ENCODE assay signal across 8 mouse cellular contexts in the genomic region with DNA sequence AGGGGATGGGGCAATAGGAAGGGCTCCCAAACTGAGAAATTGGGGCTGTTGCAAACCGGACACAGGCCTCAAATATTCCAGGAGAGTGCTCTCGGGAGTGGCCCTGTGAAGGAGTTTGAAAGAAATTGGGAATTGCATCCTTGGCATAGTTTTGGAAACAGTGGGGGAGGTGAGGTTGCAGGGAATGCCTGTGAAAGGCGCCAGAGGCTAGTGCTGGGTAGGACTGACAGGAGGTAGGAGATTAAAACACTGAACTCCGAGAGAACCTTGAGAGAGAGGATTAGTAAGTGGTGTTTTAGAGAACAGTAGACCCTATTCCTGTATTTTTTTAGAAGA. TPM values are rescaled to one million over a fixed set of nuclear protein-coding genes. Genes with fewer than 3 reads are reported as not detected.
A peak's percentile ranks its signal among the peaks of the same experiment; 100 is the strongest.
DNase-seq lines count a peak whose midpoint lies in the region; ATAC-seq lines count a peak whose summit lies in the region.

No protein-coding gene starts in this region.

- DNase-seq in retina, adult 2 months (ENCODE audit: low read depth, low spot score) = peak; percentile 28
- no peak for DNase-seq in retina, postnatal 1 day
- no peak for DNase-seq in frontal cortex, postnatal 36 days (ENCODE audit: low spot score in 2 of 2)
- DNase-seq in kidney, postnatal 36 days = no peak

- H3K27me3 ChIP-seq in erythroblast, embryonic 14.5 days (ENCODE audit: control insufficient read depth) = no peaks in the 10 kb centered on the region
- no peaks in the 10 kb centered on the region for H3K27me3 ChIP-seq in limb, embryonic 12.5 days
- no peaks in the 10 kb centered on the region for H3K27me3 ChIP-seq in stomach, embryonic 14.5 days (ENCODE audit: control insufficient read depth, insufficient read depth, low read length)

- H3K4me2 ChIP-seq in limb, embryonic 12.5 days = peak overlapping the region; percentile 60
- H3K4me2 ChIP-seq in stomach, embryonic 14.5 days (replicated peaks; ENCODE audit: low read depth, low read length) = peak overlapping the region; percentile 62

- peak overlapping the region; percentile 71 for H3K4me3 ChIP-seq in erythroblast, embryonic 14.5 days (replicated peaks)
- H3K4me3 ChIP-seq in limb, embryonic 12.5 days (replicated peaks) = peak overlapping the region; percentile 46
- peak overlapping the region; percentile 43 for H3K4me3 ChIP-seq in stomach, embryonic 14.5 days (ENCODE audit: low read depth, low read length)

- no peak overlapping the region for H3K9ac ChIP-seq in limb, embryonic 12.5 days (replicated peaks)
- no peak overlapping the region; the same call in 1 of the 2 replicates for H3K9ac ChIP-seq in stomach, embryonic 14.5 days (replicated peaks; ENCODE audit: low read depth, low read length)

- no peak for ATAC-seq in erythroblast, adult 5-6 weeks (replicated peaks; ENCODE audit: low FRiP score, poor library complexity, severe bottlenecking)
- ATAC-seq in limb, embryonic 12.5 days (ENCODE audit: insufficient number of reproducible peaks, insufficient read depth, low FRiP score, low TSS enrichment, low read depth) = peak; percentile 21
- ATAC-seq in stomach, embryonic 14.5 days (ENCODE audit: insufficient number of reproducible peaks, insufficient read depth, low FRiP score, low read depth) = no peak

- H3K36me3 ChIP-seq in erythroblast, embryonic 14.5 days (ENCODE audit: control insufficient read depth) = peaks cover 10% of the 10 kb centered on the region
- H3K36me3 ChIP-seq in limb, embryonic 12.5 days = no peaks in the 10 kb centered on the region
- no peaks in the 10 kb centered on the region for H3K36me3 ChIP-seq in stomach, embryonic 14.5 days (ENCODE audit: control insufficient read depth, insufficient read depth, low read length)

- H3K4me1 ChIP-seq in erythroblast, embryonic 14.5 days (ENCODE audit: control insufficient read depth) = peaks cover 82% of the 10 kb centered on the region
- peaks cover 29% of the 10 kb centered on the region for H3K4me1 ChIP-seq in limb, embryonic 12.5 days (replicated peaks)
- peaks cover 26% of the 10 kb centered on the region; the same call in 1 of the 2 replicates for H3K4me1 ChIP-seq in stomach, embryonic 14.5 days (ENCODE audit: control insufficient read depth, insufficient read depth, low read length)

- H3K27ac ChIP-seq in limb, embryonic 12.5 days = peak overlapping the region; percentile 92
- peak overlapping the region; percentile 87 for H3K27ac ChIP-seq in stomach, embryonic 14.5 days (ENCODE audit: low read length)

- 0% methylated on average over 4 of the region's 4 CpGs for WGBS in limb, embryonic 12.5 days
- WGBS in stomach, embryonic 14.5 days = under 1% methylated on average over 4 of the region's 4 CpGs

- H3K9me3 ChIP-seq in erythroblast, embryonic 14.5 days (ENCODE audit: control insufficient read depth, low read length) = no peaks in the 10 kb centered on the region
- H3K9me3 ChIP-seq in limb, embryonic 12.5 days = no peaks in the 10 kb centered on the region
- H3K9me3 ChIP-seq in stomach, embryonic 14.5 days (ENCODE audit: control insufficient read depth, low read depth, low read length) = no peaks in the 10 kb centered on the region

RNA-seq across cellular contexts. Expression of a gene that starts 0.6 kb away (rescaled TPM):
- 6.7 and 7.3 TPM in 2 replicates for polyA plus RNA-seq in erythroblast, embryonic 14.5 days (2012)
- 9.0 and 10.2 TPM in 2 replicates for total RNA-seq in erythroblast, adult 5-6 weeks (2015; ENCODE audit: low replicate concordance)
- total RNA-seq in erythroblast, adult 5-6 weeks (2017; ENCODE audit: low replicate concordance) = 11.4 and 17.0 TPM in 2 replicates
- polyA plus RNA-seq in limb, embryonic 12.5 days (2016; fragmentation: Nextera tagmentation; extraction: Ambion mirVana) = 46.0 and 49.1 TPM in 2 replicates
- 55.0 and 62.5 TPM in 2 replicates for polyA plus RNA-seq in stomach, embryonic 14.5 days (2014; fragmentation: Nextera tagmentation; extraction: Ambion mirVana)

RNA-seq across cellular contexts. Expression of a gene that starts 33.5 kb away (rescaled TPM):
- polyA plus RNA-seq in erythroblast, embryonic 14.5 days (2012) = not detected in 2 replicates
- not detected in 2 replicates for total RNA-seq in erythroblast, adult 5-6 weeks (2015; ENCODE audit: low replicate concordance)
- total RNA-seq in erythroblast, adult 5-6 weeks (2017; ENCODE audit: low replicate concordance) = not detected in 2 replicates
- polyA plus RNA-seq in limb, embryonic 12.5 days (2016; fragmentation: Nextera tagmentation; extraction: Ambion mirVana) = not detected in 2 replicates
- polyA plus RNA-seq in stomach, embryonic 14.5 days (2014; fragmentation: Nextera tagmentation; extraction: Ambion mirVana) = 0.28 TPM in 1 of 2 replicates, not detected in the other

RNA-seq across cellular contexts. Expression of a gene that starts 40.5 kb away (rescaled TPM):
- polyA plus RNA-seq in erythroblast, embryonic 14.5 days (2012) = 0.01 TPM in 1 of 2 replicates, not detected in the other
- not detected in 2 replicates for total RNA-seq in erythroblast, adult 5-6 weeks (2015; ENCODE audit: low replicate concordance)
- not detected in 2 replicates for total RNA-seq in erythroblast, adult 5-6 weeks (2017; ENCODE audit: low replicate concordance)
- 0.09 TPM in 1 of 2 replicates, not detected in the other for polyA plus RNA-seq in limb, embryonic 12.5 days (2016; fragmentation: Nextera tagmentation; extraction: Ambion mirVana)
- polyA plus RNA-seq in stomach, embryonic 14.5 days (2014; fragmentation: Nextera tagmentation; extraction: Ambion mirVana) = 0.13 TPM in 1 of 2 replicates, not detected in the other

RNA-seq across cellular contexts. Expression of a gene that starts 41.5 kb away (rescaled TPM):
- 0.02 and 0.16 TPM in 2 replicates for polyA plus RNA-seq in erythroblast, embryonic 14.5 days (2012)
- 18.6 and 25.4 TPM in 2 replicates for total RNA-seq in erythroblast, adult 5-6 weeks (2015; ENCODE audit: low replicate concordance)
- total RNA-seq in erythroblast, adult 5-6 weeks (2017; ENCODE audit: low replicate concordance) = 14.8 and 28.9 TPM in 2 replicates
- 50.4 and 58.5 TPM in 2 replicates for polyA plus RNA-seq in limb, embryonic 12.5 days (2016; fragmentation: Nextera tagmentation; extraction: Ambion mirVana)
- polyA plus RNA-seq in stomach, embryonic 14.5 days (2014; fragmentation: Nextera tagmentation; extraction: Ambion mirVana) = 42.1 and 47.6 TPM in 2 replicates

RNA-seq across cellular contexts. Expression of a gene that starts 57.6 kb away (rescaled TPM):
- polyA plus RNA-seq in erythroblast, embryonic 14.5 days (2012) = not detected in 2 replicates
- 0.84 and 2.3 TPM in 2 replicates for total RNA-seq in erythroblast, adult 5-6 weeks (2015; ENCODE audit: low replicate concordance)
- 3.1 and 5.7 TPM in 2 replicates for total RNA-seq in erythroblast, adult 5-6 weeks (2017; ENCODE audit: low replicate concordance)
- 0.33 and 0.87 TPM in 2 replicates for polyA plus RNA-seq in limb, embryonic 12.5 days (2016; fragmentation: Nextera tagmentation; extraction: Ambion mirVana)
- polyA plus RNA-seq in stomach, embryonic 14.5 days (2014; fragmentation: Nextera tagmentation; extraction: Ambion mirVana) = 2.4 TPM in 2 replicates
